Mouse (Mus musculus): Measurements from ENCODE around the gene Bahcc1. TPM values are rescaled to one million over a fixed set of nuclear protein-coding genes. Genes with fewer than 3 reads are reported as not detected.

The Bahcc1 gene
- total RNA-seq, 2 experiments from 2014 or later, result 15.3 to 20.9 TPM

GRCm38 (mm10) chr11:120226421-120227280 is 6.1 kb upstream of the Bahcc1 start:
- intact Hi-C loops (cut with DNase I), result no loop called here
- peak in 1 of 2 experiments; percentile 6 for DNase-seq (ENCODE audit: low spot score in 2 of 2)

- intact Hi-C loops (cut with DNase I), result no loop called here
- DNase-seq (ENCODE audit: low spot score in 2 of 2), result peak in 1 of 2 experiments; percentile 5
These were observed 5.1 kb upstream of the Bahcc1 start for GRCm38 (mm10) chr11:120227571-120228051.

DNA sequence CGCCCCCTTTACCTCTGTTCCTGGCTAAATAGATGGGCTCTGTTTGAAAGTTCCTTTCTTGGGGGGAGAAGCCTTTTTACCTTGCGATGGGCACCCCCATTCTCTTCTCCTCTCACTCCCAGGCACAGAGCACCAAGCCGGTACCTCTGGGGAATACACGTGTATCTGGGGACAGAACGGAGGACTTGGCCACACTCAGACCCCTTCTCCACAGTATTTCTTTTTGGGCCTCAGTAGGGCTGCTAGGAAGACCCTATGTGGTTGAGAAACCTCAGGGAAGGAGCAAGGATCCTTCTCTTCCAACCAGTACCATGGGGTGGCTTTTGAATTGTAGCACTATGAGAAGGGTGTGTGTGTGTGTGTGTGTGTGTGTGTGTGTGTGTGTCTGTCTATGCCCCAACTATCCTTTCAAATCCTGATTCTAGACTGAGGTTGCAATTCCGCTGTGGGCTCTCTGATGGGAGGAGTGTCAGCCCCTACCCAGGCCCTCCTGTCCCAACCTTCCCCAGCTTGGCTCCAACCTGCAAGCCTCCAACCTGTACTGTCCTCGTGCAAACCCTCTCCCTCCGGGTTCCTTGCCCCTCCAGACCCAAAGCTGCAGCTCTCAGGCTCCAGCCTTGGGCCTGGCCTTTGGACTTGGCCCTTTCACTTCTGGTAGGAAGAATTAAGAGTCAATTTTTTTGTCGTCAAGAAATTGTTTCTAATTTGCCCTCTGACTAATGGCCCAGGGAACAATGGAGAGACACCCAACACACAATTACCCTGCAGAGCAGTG is 4.4 kb upstream of the Bahcc1 start:
- peak in 1 of 2 experiments; percentile 7 for DNase-seq (ENCODE audit: low spot score in 2 of 2)
- intact Hi-C loops (cut with DNase I), result no loop called here

- DNase-seq (ENCODE audit: low spot score in 2 of 2), result peak in 1 of 2 experiments; percentile 29
- intact Hi-C loops (cut with DNase I), result no loop called here
These were observed 3.8 kb upstream of the Bahcc1 start for GRCm38 (mm10) chr11:120228911-120229437.

DNA sequence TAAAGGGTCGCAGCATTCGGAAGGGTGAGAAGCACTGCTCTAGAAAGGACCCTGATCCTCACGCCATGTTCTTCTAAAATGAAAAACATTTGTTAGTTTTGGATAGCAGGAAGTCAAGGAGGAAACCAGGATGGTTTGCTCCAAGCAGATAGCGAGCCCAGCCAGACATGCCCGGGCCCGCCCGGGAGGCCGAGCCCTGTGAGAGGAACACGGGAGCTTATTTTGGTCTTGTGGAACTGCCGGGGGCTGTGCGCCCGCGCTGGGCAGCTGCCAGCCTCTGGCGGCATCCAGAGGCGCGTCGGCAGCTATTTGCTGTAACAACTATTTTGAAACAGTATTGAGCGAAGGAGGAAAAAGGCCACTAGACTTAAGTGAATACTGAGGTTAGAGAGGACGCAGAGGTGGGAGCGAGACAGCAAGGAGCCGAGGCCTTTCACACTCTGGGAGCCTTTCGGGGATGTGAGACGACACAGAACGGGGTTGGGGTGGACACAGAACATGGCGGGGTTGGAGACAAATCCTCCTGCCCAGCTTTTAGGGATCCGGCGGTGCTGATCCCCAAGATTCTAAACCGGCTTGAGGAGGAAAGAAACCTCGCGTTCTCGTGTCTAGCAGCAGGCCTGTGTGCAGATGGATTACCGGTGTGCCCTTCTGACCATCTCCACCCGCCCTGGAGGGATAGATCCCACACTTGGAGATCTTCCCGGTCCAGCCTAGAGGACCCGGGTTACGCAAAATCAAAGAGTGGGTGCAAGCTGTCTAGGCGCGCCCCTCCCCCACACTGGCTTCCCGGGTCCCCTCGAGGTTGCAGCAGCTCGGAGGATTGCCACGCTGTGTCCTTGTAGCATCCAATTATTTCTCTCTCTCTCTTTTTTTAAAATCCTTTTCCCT is 2.6 kb upstream of the Bahcc1 start:
- peak; percentile 74 to 75 for DNase-seq (ENCODE audit: low spot score in 2 of 2)
- intact Hi-C loops (cut with DNase I), result loop anchor here (1.0 to 5.0 kb wide), 2 partner anchors 41 to 117 kb away; partner anchors contain the start of gene Actg1

DNA sequence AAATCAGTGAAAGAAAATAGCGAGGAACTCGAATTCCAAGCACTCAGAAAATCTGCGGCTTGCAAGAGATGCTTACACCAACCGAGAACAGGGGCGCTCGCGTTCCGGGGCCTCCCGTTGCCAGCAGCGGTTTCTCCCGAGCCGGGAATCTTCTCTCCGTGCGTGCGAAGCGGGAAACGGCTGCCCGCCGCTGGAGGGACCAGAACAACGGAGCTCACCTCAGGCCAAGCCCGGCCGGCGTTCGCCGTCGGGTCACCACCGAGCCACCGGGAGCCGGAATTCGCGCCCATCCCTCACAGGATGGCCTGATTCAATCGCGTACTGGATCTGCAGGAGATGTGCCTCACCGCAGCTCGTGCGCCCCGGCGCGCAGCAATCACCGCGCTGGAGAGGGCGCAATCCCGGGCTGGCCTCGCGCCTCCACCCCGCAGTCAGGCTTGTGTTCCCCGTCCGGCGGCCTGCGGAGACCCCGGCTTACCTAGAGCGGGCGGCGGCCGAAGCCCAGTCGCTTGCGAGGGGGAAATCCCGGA is 1.8 kb upstream of the Bahcc1 start:
- intact Hi-C loops (cut with DNase I), result loop anchor here (1.0 to 5.0 kb wide), 2 partner anchors 42 to 116 kb away; partner anchors contain the start of gene Actg1
- peak; percentile 72 to 76 for DNase-seq (ENCODE audit: low spot score in 2 of 2)

DNA sequence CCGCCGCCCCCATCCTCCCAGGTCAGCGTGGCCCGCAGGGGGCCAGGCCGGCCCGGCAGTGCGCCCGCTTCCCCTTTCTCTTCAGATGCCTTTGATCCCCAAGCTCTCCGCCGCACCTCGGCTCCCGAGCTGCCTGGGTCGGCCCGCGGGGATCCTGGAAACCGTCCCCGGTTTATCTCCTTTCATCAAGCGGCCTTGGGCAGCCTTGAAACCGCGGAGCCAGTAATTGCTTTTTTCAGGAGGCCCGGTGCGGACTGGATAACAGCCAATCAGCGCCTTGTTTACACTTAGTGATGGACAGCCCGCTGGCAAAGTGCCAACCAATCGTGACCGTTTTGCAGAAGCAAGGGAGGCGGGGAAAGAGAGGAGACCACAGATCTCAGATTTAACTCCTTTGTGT is 1.4 kb upstream of the Bahcc1 start:
- intact Hi-C loops (cut with DNase I), result loop anchor here (5.0 kb wide), 1 partner anchor 116 kb away; the partner anchor contains the start of gene Actg1
- DNase-seq (ENCODE audit: low spot score in 2 of 2), result peak; percentile 99 to 100

DNA sequence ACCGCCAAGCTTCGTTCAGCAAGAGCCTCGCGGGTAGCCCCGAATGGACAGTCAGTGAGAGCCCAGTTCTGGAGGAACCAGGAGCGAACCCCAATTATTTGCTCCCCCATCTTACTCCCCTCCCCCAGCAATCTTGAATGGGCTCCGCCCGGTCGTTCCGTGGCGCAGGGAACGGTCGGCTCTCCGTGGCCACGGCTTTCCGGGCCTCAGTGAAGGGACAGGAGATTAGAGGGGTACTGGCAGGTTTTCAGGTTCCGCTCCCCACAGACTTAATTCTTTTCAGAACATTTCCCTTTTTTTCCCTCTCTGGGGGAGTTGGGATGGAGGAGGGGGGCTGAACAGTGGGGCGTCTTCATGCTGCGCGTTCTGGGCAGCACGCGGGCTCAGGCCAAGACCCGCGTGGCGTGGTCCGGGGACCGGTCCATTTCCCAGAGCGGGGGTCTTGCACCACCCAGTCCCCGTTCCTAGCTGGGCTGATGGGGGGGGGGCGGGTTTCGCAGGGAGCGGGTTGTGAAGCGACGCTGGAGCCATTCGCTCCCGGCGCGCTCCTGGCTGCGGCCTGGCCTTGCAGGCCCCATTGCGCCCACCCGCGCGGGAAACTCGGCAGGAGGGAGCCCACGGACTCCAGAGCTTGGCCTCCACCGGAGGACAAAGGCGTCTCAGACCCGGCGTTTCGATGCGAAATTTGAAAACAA is 841 bp downstream of the Bahcc1 start:
- DNase-seq (ENCODE audit: low spot score in 2 of 2), result peak; percentile 65 to 68

DNA sequence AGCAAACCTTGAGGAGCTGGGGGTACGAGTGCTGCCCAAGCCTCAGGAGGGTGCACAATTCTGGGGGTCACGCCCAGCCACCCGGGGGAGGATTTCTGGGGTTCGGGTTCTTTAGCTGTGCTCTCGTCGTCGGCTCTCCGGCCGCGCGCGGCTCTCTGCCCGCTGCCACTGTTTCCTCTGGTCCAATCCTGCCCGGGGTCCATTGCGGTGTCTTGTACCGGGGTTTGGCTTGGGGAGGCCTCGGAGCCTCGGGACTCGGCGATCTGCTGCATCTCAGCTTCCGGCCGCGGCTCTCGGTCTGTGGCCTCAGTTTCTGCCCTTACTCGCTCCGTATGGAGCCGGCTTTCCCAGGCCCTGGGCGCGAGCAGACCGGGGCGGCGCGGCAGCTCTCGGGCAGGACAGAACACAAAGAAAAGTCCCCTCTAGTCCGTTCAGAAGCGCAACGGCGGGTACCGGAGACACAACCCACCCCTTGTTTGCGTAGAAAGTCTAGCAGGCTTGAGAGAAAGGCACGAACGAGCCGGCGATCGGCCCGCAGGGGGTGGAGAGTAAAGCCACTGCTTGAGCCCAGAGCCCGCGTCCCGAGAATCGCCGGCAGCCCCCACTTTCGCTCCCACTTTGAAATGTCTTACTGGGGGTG is 1.5 kb downstream of the Bahcc1 start:
- intact Hi-C loops (cut with DNase I), result loop anchor here (1.0 to 5.0 kb wide), 2 partner anchors 46 to 113 kb away; partner anchors contain the start of gene Actg1
- DNase-seq (ENCODE audit: low spot score in 2 of 2), result peak; percentile 62 to 66

More for the DNA sequence above, 841 bp downstream of the Bahcc1 start:
- intact Hi-C loops (cut with DNase I), result loop anchor here (1.0 to 5.0 kb wide), 2 partner anchors 45 to 114 kb away; partner anchors contain the start of gene Actg1

- intact Hi-C loops (cut with DNase I), result loop anchor here (1.0 to 5.0 kb wide), 2 partner anchors 46 to 113 kb away; partner anchors contain the start of gene Actg1
- peak; percentile 59 to 66 for DNase-seq (ENCODE audit: low spot score in 2 of 2)
These were observed 2.0 kb downstream of the Bahcc1 start for GRCm38 (mm10) chr11:120234776-120235181.

GRCm38 (mm10) chr11:120235385-120236113 is 2.8 kb downstream of the Bahcc1 start:
- peak; percentile 70 to 73 for DNase-seq (ENCODE audit: low spot score in 2 of 2)
- intact Hi-C loops (cut with DNase I), result loop anchor here (2.0 kb wide), 1 partner anchor 71 kb away; no protein-coding TSS in a partner anchor

DNA sequence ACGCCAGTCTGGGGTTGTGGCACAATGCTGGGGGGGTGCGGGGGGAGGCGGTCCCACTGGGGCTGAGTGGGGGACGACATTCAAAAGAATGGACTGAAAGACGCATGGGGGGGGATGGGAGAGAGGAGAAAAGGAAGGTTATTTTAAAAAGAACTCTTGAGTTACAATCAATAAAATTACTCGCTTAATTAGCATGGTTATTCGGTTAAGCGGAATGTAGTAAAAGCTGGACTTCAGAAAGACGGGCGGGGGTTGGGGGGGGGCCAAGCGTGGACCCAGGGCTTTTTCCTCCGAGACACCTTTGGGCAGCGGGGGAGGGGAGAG is 3.3 kb downstream of the Bahcc1 start:
- DNase-seq (ENCODE audit: low spot score in 2 of 2), result no peak
- intact Hi-C loops (cut with DNase I), result loop anchor here (2.0 kb wide), 1 partner anchor 71 kb away; no protein-coding TSS in a partner anchor

DNA sequence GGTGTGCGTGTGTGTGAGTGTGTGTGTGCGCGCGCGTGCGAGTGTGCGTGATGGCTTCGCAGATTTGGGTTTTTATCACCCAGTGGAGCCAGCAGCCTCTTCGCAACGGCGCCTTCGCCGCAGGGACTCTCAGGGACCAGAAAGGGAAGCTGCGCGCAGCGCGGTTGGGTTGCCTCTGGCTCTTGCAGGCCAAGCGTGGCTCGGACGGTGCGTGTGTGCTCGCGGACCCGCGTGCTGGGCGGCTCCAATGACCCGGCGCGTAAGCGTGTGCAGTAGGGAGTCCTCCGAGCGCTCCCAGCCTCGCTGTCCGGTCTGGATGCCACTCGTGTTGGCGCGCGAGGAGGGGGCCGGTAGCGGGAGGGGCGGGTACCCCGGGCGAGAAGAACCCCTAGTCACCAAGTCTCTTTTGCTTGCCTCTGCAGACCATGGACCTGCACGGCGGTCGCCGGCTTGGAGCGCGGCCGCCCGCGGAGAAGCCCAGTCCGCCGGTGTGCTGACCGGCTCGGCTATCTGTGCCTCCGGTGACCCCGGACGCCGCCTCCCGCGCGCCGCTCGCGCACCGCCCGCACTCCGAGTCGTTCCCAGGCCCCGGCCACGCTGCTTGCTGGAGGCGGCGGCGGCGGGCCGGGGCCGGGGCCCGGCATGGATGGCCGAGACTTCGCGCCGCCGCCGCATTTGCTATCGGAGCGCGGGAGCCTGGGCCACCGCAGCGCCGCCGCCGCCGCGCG is 3.9 kb downstream of the Bahcc1 start:
- DNase-seq (ENCODE audit: low spot score in 2 of 2), result peak; percentile 71 to 79
- intact Hi-C loops (cut with DNase I), result loop anchor here (2.0 kb wide), 1 partner anchor 70 kb away; no protein-coding TSS in a partner anchor

DNA sequence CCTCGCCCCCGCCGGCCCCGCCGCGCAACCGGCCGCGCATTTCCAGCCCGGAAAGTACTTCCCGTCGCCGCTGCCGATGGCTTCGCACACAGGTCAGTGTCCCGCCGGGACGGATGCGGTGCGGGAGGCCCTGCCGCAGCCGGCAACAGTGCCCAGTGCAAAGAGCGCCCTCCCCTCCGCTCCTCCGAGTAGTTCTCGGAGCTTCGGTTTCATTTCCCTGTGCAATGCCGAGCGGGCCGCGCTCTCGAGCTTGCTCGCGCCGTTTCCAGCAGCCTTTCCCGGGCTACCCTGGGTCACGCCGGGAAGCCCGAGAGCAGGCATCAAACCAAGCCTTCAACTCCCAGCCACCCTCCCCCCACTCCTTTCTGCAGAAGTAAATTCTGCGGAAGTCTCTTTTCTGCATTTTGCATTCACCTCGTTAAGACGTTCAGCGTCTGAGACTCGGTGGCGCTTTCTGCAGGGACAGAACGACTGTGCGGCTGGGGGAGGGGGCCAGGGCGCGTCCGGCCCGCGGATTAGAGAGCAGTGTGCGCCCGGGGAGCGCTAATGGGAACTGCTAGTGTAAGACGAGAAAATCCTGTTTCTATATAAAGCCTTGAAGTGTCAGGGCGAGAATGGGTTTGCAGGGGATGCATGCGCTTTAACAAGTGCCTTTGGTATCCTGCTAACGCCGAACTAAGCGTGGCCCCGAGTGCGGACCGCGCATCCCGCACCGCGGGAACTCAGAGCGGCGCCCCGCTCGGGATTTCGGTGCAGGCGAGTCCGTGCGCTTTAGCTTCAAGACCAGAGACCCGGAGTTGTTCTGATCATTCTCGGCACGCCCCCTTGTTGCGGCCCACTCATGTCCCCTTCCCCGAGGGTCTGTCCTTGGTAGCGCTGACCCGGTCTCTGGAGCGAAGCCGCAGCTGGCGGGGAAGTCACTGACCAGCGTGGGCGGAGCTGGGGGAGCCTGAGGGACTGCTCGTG is 4.7 kb downstream of the Bahcc1 start:
- peak; percentile 69 to 70 for DNase-seq (ENCODE audit: low spot score in 2 of 2)
- intact Hi-C loops (cut with DNase I), result loop anchor here (2.0 kb wide), 1 partner anchor 69 kb away; no protein-coding TSS in a partner anchor

GRCm38 (mm10) chr11:120238306-120238705 is 5.6 kb downstream of the Bahcc1 start:
- DNase-seq (ENCODE audit: low spot score in 2 of 2), result no peak
- intact Hi-C loops (cut with DNase I), result no loop called here
